Comparison of ENCODE assay signal across 13 mouse cellular contexts in genomic region chr1:36567818-36568603, GRCm38 (mm10). TPM values are rescaled to one million over a fixed set of nuclear protein-coding genes. Genes with fewer than 3 reads are reported as not detected.
A peak's percentile ranks its signal among the peaks of the same experiment; 100 is the strongest.
DNase-seq lines count a peak whose midpoint lies in the region; ATAC-seq and TF ChIP-seq lines count a peak whose summit lies in the region.
"Had no signal": no experiment of that assay in that cellular context is flagged by ENCODE, and none has a peak within 500 bp of the region (broad histone marks: within the 10 kb centered on the region; RNA-seq: fewer than 3 reads in every experiment).

No protein-coding gene starts in this region.

- TF ChIP-seq CTCF in kidney, postnatal 0 days (IDR thresholded peaks at IDR 0.05; ENCODE audit: low read depth), result no peak

- intact Hi-C loops in left cerebral cortex, postnatal 4 days (cut with DNase I), result no loop called here

- peak overlapping the region; percentile 66 for H3K27ac ChIP-seq in kidney, postnatal 0 days
- H3K27ac ChIP-seq in limb, embryonic 13.5 days, result 0 out of 2 replicates have a peak overlapping the region, but pooled peaks have one; percentile 4
- H3K27ac ChIP-seq: left cerebral cortex, adult 2 months had no signal

- no peaks in the 10 kb centered on the region for H3K27me3 ChIP-seq in kidney, postnatal 0 days (ENCODE audit: insufficient read depth, low read length)
- H3K27me3 ChIP-seq in limb, embryonic 13.5 days, result no peaks in the 10 kb centered on the region

- H3K9ac ChIP-seq in kidney, postnatal 0 days (ENCODE audit: low read depth, low read length), result no peak overlapping the region
- no peak overlapping the region for H3K9ac ChIP-seq in limb, embryonic 13.5 days

- peak; percentile 90 for DNase-seq in heart, adult 11 months
- DNase-seq in heart, adult 8-10 months (ENCODE audit: low spot score), result no peak
- peak; percentile 68 for DNase-seq in kidney, postnatal 0 days (ENCODE audit: low spot score)
- DNase-seq in kidney, postnatal 36 days, result no peak
- DNase-seq in ZHBTc4 (ENCODE audit: low read depth, low spot score), result peak; percentile 42
- no peak for DNase-seq in c-Kit-positive CD71-positive TER-119-positive erythroid progenitor cells, embryonic 14.5 days (ENCODE audit: low spot score)
- no peak for DNase-seq in left cerebral cortex, postnatal 4 days
- DNase-seq: cerebellum, postnatal 14 days; midbrain, embryonic 14.5 days had no signal

- peaks cover 27% of the 10 kb centered on the region for H3K4me1 ChIP-seq in kidney, postnatal 0 days (replicated peaks; ENCODE audit: insufficient read depth, low read length)
- H3K4me1 ChIP-seq in limb, embryonic 13.5 days, result peaks cover 42% of the 10 kb centered on the region

- H3K4me2 ChIP-seq in kidney, postnatal 0 days (ENCODE audit: low read length), result peak overlapping the region; percentile 14; the same call in 1 of the 2 replicates
- H3K4me2 ChIP-seq in limb, embryonic 13.5 days (replicated peaks), result no peak overlapping the region

- 16% methylated on average over 21 of the region's 21 CpGs for WGBS in kidney, postnatal 0 days
- 45% methylated on average over 21 of the region's 21 CpGs for WGBS in limb, embryonic 13.5 days

- no peaks in the 10 kb centered on the region for H3K9me3 ChIP-seq in kidney, postnatal 0 days (replicated peaks; ENCODE audit: low read length)
- no peaks in the 10 kb centered on the region for H3K9me3 ChIP-seq in limb, embryonic 13.5 days
- H3K9me3 ChIP-seq: G1E had no signal

- no peak overlapping the region for H3K4me3 ChIP-seq in kidney, postnatal 0 days (replicated peaks; ENCODE audit: low read depth, low read length)
- no peak overlapping the region for H3K4me3 ChIP-seq in limb, embryonic 13.5 days
- H3K4me3 ChIP-seq: left cerebral cortex, adult 2 months had no signal

- ATAC-seq in kidney, postnatal 0 days (replicated peaks; ENCODE audit: low FRiP score, low read depth), result peak; percentile 63
- no peak for ATAC-seq in limb, embryonic 13.5 days (ENCODE audit: low FRiP score, low read depth)

- H3K36me3 ChIP-seq in kidney, postnatal 0 days (ENCODE audit: insufficient read depth, low read length), result no peaks in the 10 kb centered on the region
- no peaks in the 10 kb centered on the region for H3K36me3 ChIP-seq in limb, embryonic 13.5 days
- H3K36me3 ChIP-seq: G1E had no signal

RNA-seq across cellular contexts. Expression of gene Sema4c, which starts 9.9 kb away (rescaled TPM):
- total RNA-seq in heart, adult 8-10 months (2022), result 10 to 100 TPM; 10.8 to 13.4 (median 11.2) TPM
- 13.5 and 14.7 TPM in 2 replicates for polyA plus RNA-seq in kidney, postnatal 0 days (2015; fragmentation: Nextera tagmentation; extraction: Ambion mirVana)
- polyA plus RNA-seq in limb, embryonic 13.5 days (2015; fragmentation: Nextera tagmentation; extraction: Ambion mirVana), result 21.8 and 22.7 TPM in 2 replicates
- total RNA-seq in left cerebral cortex, postnatal 4 days (2021), result 10 to 100 TPM; 60.5 to 65.4 TPM
- polyA plus RNA-seq: G1E had no signal

RNA-seq across cellular contexts. Expression of gene Ankrd39, which starts 20.8 kb away (rescaled TPM):
- total RNA-seq in heart, adult 8-10 months (2022), result 1 to 10 TPM; 5.4 to 8.2 (median 7.1) TPM
- 22.0 and 24.6 TPM in 2 replicates for polyA plus RNA-seq in kidney, postnatal 0 days (2015; fragmentation: Nextera tagmentation; extraction: Ambion mirVana)
- 27.7 and 28.0 TPM in 2 replicates for polyA plus RNA-seq in limb, embryonic 13.5 days (2015; fragmentation: Nextera tagmentation; extraction: Ambion mirVana)
- total RNA-seq in left cerebral cortex, postnatal 4 days (2021), result 10 to 100 TPM; 13.4 to 15.1 TPM

RNA-seq across cellular contexts. Expression of gene Gm42417, which starts 28.8 kb away (rescaled TPM):
- total RNA-seq in heart, adult 8-10 months (2022), result 100 to 1,000 TPM; 132 to 332 (median 244) TPM
- polyA plus RNA-seq in kidney, postnatal 0 days (2015; fragmentation: Nextera tagmentation; extraction: Ambion mirVana), result not detected in 2 replicates
- 0.33 and 0.92 TPM in 2 replicates for polyA plus RNA-seq in limb, embryonic 13.5 days (2015; fragmentation: Nextera tagmentation; extraction: Ambion mirVana)
- total RNA-seq in left cerebral cortex, postnatal 4 days (2021), result not detected
- total RNA-seq: G1E; left cerebral cortex, adult 2 months had no signal
- polyA plus RNA-seq: liver, embryonic 16.5 days; midbrain, embryonic 14.5 days had no signal

RNA-seq across cellular contexts. Expression of gene Ankrd23, which starts 31.3 kb away (rescaled TPM):
- 100 to 1,000 TPM; 251 to 540 (median 405) TPM for total RNA-seq in heart, adult 8-10 months (2022)
- 8.7 and 10.9 TPM in 2 replicates for polyA plus RNA-seq in kidney, postnatal 0 days (2015; fragmentation: Nextera tagmentation; extraction: Ambion mirVana)
- polyA plus RNA-seq in limb, embryonic 13.5 days (2015; fragmentation: Nextera tagmentation; extraction: Ambion mirVana), result 20.1 and 20.8 TPM in 2 replicates
- total RNA-seq in left cerebral cortex, postnatal 4 days (2021), result 1 to 10 TPM; 8.3 to 8.6 TPM

RNA-seq across cellular contexts. Expression of gene Cnnm3, which starts 56.3 kb away (rescaled TPM):
- total RNA-seq in heart, adult 8-10 months (2022), result 10 to 100 TPM in 3 of 4 experiments, 1 to 10 TPM in 1; 8.6 to 16.3 (median 11.7) TPM
- 3.4 and 3.8 TPM in 2 replicates for polyA plus RNA-seq in kidney, postnatal 0 days (2015; fragmentation: Nextera tagmentation; extraction: Ambion mirVana)
- 3.7 and 4.4 TPM in 2 replicates for polyA plus RNA-seq in limb, embryonic 13.5 days (2015; fragmentation: Nextera tagmentation; extraction: Ambion mirVana)
- total RNA-seq in left cerebral cortex, postnatal 4 days (2021), result 10 to 100 TPM; 39.3 to 40.0 TPM

Comparison
In these comparisons a context has a peak if more than half of its experiments do, and no peak if none do; other contexts are left out.
1. DNase-seq: peak in heart, adult 11 months (single experiment), kidney, postnatal 0 days (single experiment) and ZHBTc4 (single experiment); none in heart, adult 8-10 months (single experiment), kidney, postnatal 36 days (0 of 2), c-Kit-positive CD71-positive TER-119-positive erythroid progenitor cells, embryonic 14.5 days (single experiment) and left cerebral cortex, postnatal 4 days (single experiment).
2. RNA of gene Sema4c, which starts 9.9 kb away (total RNA-seq): 60.5 to 65.4 TPM in left cerebral cortex, postnatal 4 days; 10.8 to 13.4 TPM in heart, adult 8-10 months; every median in the first group is over 4 times any median in the second.
3. RNA of gene Gm42417, which starts 28.8 kb away (total RNA-seq): 132 to 332 TPM in heart, adult 8-10 months; not detected in left cerebral cortex, postnatal 4 days; every median in the first group is over 100 times any median in the second.